Mouse (Mus musculus) frontal cortex, postnatal 14 days (tissue): ENCODE data around the gene Irf9.

Source experiments
- DNase-seq, 2 experiments: peaks; one replicate each; pipeline ENCODE4 v3.0.0; 2022; ENCODE audit warnings: low spot score in 2 of 2

The Irf9 gene

DNA sequence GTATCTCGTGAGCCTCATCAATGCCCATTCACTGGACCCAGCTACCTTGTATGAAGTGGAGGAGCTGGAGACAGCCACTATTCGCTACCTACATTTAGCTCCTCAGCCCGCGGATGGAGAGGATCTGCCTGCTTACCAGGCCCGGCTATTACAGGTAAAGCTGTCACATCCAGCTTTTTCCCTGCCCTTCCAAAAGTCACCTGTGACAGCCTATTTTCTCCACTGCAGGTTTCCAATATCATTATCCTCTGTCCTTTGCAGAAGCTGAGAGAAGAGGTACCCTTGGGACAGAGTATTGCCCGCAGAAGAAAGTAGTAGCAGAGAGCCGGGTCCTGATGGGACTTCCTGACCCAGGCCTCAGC is at the start of gene Irf9:
Gene Irf9, plus strand, starts transcription at position 301 of the 362 bp plus-strand sequence.
- DNase-seq = no peak

DNA sequence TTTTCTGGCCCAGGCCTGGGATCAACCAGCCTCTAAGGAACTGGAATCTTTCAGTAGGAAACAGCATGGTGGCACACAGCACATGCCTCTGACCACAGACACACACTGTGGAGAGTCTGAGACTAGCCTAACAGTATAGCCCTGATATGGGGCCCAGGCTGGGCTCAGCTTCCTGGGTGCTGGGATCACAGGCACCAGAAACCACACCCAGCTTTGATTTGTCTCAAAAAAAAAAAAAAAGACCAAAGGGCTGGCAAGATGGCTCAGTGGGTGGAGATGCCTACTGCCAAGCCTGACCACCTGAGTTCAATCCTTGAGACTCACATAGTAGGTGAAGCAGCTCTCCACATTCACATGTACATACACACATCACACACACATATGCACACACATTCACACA is 48.7 kb upstream of the Irf9 start:
- no peak for DNase-seq

DNA sequence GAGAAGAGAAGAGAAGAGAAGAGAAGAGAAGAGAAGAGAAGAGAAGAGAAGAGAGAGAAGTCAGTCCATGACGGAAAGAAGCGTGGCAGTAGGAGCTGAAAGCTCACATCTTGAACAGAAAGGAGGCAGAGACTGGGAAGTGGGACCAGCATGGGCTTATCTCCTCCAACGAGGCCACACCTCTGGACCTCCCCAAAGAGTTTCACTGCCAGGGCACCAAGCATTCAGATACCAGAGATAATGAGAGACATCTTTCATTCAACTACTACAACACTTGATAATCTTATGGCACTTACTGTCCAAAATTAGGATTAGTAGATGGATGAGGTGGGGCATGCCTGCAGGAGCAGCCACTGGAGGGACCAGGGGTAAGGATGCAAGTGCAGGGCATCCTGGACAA is 47.6 kb upstream of the Irf9 start:
- no peak for DNase-seq

DNA sequence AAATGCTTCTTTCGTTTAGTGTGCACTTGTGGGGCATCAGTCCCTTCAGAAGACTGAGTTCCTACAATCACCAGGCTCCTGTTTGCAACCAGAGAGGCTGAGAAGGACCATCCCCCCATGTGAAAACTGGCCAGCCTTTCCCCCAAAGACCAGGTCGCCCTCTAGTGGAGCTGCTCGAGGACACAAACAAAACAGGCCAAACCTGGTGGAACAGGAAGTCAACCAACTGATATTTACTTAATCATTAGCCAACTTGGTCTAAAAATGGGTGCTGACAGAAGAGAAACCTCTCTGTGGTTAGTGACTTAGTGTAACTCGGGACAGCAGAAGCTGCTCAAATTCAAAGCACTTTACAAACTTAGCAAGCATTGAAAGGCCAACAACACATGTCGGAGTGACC is 46.4 kb upstream of the Irf9 start:
- peak in 1 of 2 experiments; percentile 56 for DNase-seq

DNA sequence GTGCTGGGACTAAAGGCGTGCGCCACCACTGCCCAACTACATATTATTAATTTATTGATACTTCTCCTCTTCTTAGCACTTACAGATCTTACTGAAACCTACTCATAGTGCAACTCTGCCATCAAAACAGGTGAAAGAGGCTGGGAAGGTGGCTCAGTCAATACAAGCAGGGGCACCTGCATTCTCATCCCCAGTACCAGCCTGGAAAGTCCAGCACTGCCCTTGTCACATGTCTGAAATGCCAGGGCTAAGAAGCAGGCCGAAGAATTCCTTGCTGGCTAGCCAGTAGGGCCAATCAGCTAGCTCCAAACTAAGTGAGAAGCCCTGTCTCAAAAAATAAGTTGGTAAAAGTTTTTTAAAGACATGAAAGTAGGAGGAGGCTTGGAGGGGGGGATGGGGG is 45.8 kb upstream of the Irf9 start:
- DNase-seq = no peak

DNA sequence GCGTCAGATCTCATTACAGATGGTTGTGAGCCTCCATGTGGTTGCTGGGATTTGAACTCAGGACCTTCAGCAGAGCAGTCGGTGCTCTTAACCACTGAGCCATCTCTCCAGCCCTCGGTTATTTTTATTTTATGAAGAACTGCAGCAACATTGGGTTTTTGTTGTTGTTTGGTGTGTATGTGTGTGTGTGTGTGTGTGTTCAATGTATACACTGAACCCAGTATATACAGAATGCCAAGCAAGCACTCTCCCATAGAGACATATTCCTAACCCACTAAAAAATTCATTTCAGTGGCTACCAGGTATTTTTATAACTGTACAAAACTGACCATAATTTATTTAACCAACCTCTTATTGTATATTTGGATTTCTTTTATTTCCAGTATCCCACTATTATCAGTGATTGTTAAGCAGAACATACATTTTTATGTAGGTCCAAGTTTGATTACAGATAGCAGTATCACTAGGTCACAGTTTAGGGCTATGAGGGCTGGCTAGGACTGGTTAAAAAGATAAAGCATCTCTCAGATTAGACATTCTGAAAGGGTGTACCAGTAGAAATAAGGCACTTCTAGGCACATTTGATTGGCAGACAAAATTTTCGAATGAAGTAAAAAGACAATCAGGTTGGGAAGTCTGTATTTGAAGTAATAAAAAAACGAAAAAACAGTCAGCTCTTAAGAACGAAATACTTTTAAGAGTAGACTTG is 44.5 kb upstream of the Irf9 start:
- no peak for DNase-seq

DNA sequence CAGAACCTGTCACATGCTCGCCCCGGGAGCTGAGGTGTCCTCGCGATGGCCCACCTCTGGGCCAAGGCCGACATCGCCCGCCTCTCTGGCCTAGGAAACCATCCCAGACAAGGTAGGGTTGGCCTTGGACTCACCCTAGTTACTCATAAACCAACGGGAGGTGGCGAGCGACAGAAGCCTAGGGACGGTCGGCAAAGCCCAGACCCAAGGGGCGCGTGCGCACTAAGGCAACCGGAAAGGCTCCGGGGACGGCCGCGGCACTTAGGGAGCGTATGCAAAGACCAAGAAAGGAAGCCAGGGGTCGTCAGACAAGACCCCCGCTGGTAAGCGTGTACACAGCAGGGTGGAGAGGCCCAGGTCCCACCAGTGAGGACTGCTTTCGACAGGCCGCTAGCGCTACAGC is 43.6 kb upstream of the Irf9 start, which contains the start of gene Dcaf11:
Gene Dcaf11, plus strand, starts transcription at position 208 of the 403 bp plus-strand sequence.
- DNase-seq = peak; percentile 81 to 83

DNA sequence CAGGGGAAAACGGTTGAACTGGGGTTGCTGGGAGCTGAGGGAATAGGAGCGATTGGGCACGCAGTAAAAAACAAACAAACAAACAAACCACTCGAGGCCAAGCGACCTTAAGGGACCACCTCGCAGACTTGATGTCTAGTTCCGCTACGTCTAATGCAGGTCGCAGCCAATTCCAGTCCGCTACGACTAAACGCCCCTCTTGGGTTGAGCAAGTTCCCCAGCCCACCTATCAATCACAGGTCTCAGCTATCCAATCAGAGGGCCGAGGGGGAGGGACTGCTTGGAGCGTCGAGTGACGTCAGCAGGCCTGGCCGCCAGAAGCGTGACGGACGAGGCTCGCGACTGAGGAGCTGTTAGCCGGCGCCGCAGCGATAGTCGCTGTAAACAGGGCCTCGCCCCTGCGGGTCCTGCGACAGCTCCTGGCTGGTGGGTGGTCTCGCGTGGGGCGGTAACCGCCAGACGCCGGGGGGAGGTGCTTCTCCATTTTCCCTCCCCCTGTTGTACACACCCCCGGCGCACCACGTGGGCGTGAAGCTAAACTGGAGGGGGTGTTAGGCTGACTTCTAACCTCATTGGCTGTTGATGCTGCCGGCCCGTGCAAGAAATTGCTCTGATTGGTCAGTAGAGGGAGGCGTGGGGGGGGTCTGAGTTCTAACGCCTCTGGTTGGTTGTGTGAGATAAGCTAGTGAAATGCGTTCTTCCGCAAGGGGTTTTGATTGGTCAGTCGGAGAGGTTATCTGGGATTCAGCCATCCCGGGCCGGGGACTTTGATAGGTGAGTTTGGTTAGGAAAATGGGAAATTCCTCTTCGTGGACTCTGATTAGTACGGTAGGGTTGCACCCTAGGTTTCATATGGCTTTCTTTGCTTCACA is 42.9 kb upstream of the Irf9 start, which contains the start of gene A730061H03Rik:
Gene A730061H03Rik, minus strand, starts transcription at position 205 of the 872 bp plus-strand sequence.
- peak; percentile 97 to 99 for DNase-seq

DNA sequence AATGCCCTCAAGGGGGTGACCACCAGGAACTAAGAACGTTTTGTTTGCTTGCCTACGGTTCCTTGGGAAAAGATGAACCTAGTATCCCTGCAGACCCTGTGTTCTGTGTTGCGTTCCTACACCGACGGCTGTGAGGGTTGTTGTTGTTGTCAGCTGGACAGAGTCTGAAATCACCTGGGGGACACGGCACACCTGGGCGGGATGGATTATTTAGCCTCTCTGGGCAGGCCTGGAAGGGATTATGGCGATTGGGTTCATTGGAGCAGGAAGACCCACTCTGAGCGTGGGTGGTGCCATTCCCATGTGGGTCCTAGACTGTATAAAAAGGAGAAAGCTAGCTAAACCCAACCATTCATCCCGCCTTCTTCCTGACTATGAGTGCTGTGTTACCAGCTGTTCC is 41.5 kb upstream of the Irf9 start:
- no peak for DNase-seq

DNA sequence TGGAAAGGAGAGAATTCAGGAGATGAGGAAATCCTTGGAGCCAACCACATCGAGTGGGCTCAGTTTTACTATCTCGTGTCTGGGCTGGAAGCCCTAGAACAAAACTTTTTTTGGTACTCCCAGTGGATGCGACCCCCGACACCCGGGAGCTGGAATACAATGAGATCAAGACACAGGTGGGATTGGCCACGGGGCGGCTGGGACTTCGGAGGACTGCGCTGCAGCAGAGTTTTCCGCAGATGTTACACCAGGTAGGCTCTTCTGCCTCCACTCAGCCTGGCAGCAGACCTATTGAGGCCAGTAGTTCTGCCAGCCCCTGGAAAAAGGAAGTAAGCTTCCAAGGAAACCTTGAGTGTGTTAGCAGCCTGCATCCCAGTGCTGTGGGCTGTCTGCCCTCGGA is 40.1 kb upstream of the Irf9 start:
- no peak for DNase-seq

DNA sequence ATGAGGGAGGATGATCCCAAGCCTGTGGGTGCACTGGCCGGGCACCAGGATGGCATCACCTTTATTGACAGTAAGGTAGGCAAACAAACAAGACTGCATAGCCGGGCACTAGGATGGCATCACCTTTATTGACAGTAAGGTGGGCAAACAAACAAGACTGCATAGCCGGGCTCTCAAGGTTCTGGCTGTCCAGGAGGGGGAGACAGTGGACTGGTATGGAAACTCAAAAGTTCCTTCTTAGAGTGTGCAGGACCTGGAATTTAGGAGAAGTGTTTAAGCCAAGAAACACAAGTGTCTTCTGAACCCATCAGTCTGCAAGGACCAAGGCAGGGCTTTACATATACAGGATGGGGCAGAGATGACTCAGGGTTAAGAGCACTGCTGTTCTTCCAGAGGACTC is 37.6 kb upstream of the Irf9 start:
- DNase-seq = no peak

DNA sequence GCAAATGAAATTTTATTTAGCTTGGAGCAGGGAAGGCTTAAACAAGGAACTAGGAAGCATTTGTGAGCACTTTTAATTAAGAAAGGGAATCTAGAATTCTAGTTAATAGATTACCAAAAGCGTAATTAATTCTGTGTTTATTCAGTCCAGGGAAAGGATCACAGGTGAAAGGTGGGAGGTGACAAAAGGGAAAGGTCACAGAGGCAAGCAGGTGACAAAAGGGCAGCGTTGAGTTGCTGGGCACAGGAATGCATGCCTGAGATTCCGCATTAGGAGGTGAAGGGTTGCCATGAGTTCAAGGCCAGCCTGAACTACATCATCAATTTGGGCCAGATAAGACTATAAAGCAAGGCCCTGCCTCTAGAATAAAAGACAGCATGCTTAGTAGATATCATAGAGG is 35.9 kb upstream of the Irf9 start:
- DNase-seq = no peak

DNA sequence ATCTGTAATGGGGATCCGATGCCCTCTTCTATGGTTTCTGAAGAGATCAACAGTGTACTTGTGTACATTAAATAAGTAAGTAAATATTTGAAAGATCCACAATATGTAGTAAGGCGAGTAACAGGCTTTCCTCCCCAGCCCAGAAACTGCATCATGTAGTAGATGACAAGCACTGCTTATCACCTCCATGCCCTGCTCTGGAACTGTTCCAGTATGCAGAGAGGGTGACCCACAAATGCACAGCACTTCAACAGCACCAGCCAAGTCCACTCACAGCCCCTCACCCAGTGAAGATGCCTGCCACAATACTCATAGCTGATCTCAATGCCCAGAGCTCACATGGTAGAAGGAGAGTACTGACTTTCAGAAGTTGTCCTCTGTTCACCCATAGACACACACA is 32.8 kb upstream of the Irf9 start:
- no peak for DNase-seq

DNA sequence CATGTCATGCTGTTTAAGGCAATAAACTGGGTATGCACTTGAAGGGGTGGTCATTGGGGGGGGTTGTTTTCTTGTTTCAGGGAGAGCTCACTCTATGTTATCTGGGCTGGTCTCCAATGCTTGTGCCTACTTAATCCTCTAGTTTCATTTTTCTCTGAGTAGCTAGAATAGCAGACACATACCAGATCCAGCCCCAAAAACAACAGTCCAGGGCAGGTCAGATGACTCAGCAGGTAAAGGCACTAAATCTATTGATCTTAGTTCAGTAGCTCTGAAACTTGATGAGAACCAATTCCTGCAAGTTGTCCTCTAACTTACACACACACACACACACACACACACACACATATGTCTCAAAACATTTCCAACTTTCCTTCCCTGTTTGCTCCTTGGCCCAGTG is 31.6 kb upstream of the Irf9 start:
- no peak for DNase-seq

DNA sequence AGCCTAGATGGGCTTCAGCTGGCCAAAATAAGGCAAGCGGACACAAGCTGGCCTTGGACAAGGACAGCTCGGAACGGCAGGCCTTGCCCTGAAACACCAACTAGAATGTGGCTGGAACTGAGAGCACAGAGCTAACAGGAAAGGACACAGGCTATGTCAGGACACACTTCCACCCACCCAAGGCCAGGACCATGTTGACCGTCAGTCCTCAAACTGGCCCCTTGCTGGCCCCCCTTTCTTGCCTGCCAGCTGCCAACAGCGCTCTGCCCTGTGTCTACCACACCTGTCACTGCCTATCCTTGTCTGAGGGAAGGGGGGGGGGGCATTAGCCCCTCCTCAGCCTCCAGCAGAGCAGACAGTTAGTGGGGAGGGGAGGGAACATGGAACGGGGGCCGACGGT is 28.1 kb upstream of the Irf9 start, which contains the start of gene Fitm1:
Gene Fitm1, plus strand, starts transcription at position 316 of the 400 bp plus-strand sequence.
- DNase-seq = no peak

DNA sequence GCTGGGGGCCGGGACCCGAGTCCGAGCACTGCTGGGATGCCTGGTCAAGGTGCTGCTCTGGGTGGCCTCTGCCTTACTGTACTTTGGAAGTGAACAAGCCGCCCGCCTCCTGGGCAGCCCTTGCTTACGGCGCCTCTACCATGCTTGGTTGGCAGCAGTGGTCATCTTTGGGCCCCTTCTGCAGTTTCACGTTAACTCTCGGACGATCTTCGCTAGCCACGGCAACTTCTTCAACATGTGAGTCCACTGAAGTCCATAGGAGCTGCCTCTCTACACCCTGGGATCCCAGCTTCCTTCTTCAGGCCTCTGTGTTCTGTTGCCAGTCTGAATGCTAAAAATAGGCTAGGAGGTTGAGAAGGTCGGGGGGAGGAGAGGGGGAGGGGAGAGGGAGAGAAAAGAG is 27.7 kb upstream of the Irf9 start:
- DNase-seq = no peak

DNA sequence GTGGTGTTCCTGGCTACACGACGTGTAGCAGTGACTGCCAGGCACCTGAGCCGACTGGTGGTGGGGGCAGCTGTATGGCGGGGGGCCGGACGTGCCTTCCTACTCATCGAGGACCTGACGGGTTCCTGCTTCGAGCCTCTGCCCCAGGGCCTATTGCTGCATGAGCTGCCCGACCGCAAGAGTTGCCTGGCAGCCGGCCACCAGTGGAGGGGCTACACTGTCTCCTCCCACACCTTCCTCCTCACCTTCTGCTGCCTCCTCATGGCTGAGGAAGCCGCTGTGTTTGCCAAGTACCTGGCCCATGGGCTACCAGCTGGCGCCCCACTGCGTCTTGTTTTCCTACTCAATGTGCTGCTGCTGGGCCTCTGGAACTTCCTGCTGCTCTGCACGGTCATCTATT is 27.0 kb upstream of the Irf9 start:
- DNase-seq = no peak

DNA sequence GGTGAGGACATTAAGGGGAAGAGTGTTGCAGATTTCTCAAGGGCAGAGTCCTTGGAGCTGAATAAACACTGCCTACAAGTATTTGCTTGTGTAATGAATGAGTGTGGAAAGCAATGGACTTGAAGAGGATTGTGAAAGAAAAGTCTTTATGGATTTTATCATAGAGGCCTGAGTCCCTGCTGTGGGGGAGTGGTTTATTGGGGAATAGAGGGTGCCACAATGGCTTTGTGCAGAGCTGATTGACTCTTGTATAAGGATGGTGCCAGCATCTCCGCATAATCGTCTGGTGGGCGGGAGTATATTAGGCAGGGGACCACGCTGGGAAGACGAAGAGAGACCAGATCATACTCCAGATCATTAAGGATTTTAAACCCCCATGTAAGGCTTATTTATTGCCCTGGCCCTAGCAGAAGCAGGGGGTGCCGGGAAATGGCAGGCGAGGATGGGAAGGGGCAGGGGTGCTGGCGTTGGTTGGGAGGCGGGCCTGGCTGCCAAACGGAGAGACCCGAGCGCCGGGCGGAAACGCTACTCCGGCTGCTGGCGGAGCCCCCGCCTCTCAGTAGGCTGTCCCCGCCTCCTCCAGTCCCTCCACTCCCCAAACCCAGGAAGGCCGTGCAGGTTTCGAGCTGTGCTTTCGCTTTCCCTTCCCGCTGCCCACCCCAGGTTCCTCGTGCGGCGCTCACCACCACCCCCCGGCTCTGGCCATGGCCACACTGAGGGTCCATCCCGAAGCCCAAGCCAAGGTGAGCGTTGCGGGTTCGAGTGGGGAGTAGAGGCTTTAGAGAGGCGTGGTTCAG is 25.3 kb upstream of the Irf9 start, which contains the start of gene Psme1:
Gene Psme1, plus strand, starts transcription at position 253 of the 797 bp plus-strand sequence.
- peak; percentile 54 to 68 for DNase-seq

DNA sequence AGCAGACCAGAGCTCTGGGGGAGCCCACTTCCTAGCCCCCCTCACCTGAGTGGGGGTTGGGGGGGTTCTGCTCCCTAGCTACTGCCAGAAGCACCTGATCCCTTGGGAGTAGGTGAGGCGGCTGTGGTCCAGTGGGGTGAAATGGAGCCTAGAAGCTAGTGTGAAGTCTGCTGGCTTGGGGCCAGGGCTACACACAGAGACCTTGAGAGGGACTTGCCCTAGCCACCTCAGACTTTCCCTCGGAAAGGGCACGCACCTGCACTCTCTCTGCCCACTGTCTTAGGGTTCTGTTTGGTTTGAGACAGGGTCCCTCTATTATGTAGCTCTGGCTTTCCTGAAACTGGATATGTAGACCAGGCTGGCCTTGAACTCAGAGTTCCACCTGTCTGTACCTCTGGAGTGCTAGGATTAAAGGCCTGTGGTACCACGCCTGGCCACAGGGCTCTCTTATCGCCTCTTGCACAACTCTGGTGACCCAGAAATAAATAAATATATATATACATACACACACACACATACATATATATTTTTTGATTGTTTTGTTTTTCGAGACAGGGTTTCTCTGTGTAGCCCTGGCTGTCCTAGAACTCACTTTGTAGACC is 24.6 kb upstream of the Irf9 start:
- DNase-seq = no peak

DNA sequence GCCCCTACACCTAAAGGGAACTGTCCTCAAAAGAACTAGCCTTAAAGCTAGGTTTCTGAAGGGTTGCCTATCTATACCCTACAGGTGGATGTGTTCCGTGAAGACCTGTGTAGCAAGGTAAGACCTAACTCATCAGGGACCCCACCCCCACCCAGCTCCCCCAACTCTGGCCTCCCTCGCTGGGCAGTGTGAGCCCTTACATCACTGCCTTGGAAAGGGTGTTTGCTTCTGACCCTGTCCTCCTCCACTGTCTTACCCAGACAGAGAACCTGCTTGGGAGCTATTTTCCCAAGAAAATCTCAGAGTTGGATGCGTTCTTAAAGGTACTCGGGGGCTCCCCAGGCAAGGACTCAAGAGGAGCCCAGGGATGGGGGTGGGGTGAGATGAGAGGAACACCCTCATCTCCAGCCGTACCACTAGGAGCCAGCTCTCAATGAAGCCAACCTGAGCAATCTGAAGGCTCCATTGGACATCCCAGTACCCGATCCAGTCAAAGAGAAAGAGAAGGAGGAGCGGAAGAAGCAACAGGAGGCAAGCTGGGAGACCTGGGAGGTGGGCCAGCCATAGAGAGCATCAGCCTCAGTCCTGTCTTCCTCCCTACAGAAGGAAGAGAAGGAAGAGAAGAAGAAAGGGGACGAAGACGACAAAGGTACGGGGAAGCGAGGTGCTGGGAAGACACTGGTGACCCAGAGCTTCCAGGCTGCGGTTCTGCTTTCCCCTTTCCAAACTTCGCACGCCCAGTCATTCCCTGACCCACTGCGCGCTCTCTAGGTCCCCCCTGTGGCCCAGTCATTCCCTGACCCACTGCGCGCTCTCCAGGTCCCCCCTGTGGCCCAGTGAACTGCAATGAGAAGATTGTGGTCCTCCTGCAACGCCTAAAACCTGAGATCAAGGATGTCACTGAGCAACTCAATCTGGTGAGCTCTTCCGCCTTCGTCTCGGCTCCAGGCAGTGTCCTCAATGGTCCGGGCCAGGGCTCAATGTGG is 23.6 kb upstream of the Irf9 start:
- no peak for DNase-seq
